Mouse (Mus musculus): Measurements from ENCODE around the gene Tppp3. TPM values are rescaled to one million over a fixed set of nuclear protein-coding genes. Genes with fewer than 3 reads are reported as not detected.

Gene Tppp3
- polyA plus RNA-seq, 1 experiment = 8.1 TPM

- TF ChIP-seq CTCF (IDR thresholded peaks at IDR 0.05; ENCODE audit: extremely low read depth, insufficient read depth, insufficient read length, insufficient replicate concordance) = no peak
- TF ChIP-seq POLR2A (IDR thresholded peaks at IDR 0.05; ENCODE audit: low read depth, low read length) = no peak
- 62% methylated on average over 6 of the region's 6 CpGs for WGBS
- Histone ChIP-seq H3K36me3 (ENCODE audit: control insufficient read depth, insufficient read depth, low read length) (no peaks in the 10 kb centered on the region), H3K27me3 (ENCODE audit: control insufficient read depth, insufficient read depth, low read length) (no peaks in the 10 kb centered on the region; the same call in 1 of the 2 replicates), H3K4me3 (ENCODE audit: extremely low read depth, insufficient read depth, insufficient read length) (no peak overlapping the region), H3K4me1 (ENCODE audit: control insufficient read depth, insufficient read depth, insufficient read length) (no peaks in the 10 kb centered on the region), H3K27ac (ENCODE audit: insufficient read depth, low read length) (no peak overlapping the region)
- DNase-seq (ENCODE audit: low read depth in 1 of 2, low spot score in 2 of 2) = no peak
Measured at GRCm38 (mm10) chr8:105469041-105469695, 2.2 kb downstream of the Tppp3 start.

GRCm38 (mm10) chr8:105468002-105468720, 3.2 kb downstream of the Tppp3 start:
- DNase-seq (ENCODE audit: low read depth in 1 of 2, low spot score in 2 of 2) = no peak
- Histone ChIP-seq H3K27ac (ENCODE audit: insufficient read depth, low read length) (no peak overlapping the region), H3K36me3 (ENCODE audit: control insufficient read depth, insufficient read depth, low read length) (no peaks in the 10 kb centered on the region), H3K4me3 (ENCODE audit: extremely low read depth, insufficient read depth, insufficient read length) (no peak overlapping the region), H3K4me1 (ENCODE audit: control insufficient read depth, insufficient read depth, insufficient read length) (no peaks in the 10 kb centered on the region), H3K27me3 (ENCODE audit: control insufficient read depth, insufficient read depth, low read length) (no peaks in the 10 kb centered on the region; the same call in 1 of the 2 replicates)
- WGBS = 88% methylated on average over 27 of the region's 27 CpGs
- no peak for TF ChIP-seq CTCF (IDR thresholded peaks at IDR 0.05; ENCODE audit: extremely low read depth, insufficient read depth, insufficient read length, insufficient replicate concordance)

DNA sequence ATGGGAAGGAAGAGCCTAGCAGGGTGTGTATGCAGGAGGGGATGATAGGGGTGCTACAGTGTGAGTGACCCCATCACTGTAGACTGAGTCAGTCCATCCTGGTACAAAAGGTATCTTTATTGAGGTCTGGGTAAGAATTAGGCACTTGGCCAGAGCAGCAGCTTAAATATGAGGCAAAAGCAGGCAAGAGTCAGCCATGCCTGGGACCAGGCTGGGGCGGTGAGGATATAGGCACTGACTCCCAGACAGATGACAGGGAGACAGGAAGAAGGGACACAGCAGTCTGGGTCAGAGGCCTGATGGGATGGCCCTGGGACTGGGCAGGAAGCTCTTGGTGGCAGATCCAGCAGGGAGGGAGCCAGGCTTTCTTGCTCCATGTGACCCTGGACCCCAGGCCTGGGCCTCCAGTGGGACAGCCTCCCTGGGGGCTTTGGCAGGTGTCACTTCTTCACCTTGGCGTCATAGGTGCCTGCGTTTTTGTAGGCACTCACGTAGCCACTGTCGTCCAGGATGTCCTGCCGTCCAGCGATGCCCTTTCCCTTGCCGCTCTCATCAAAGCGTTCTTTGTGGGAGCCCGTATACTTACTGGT, 3.8 kb downstream of the Tppp3 start:
- Histone ChIP-seq H3K27ac (ENCODE audit: insufficient read depth, low read length) (no peak overlapping the region), H3K4me3 (ENCODE audit: extremely low read depth, insufficient read depth, insufficient read length) (no peak overlapping the region), H3K4me1 (ENCODE audit: control insufficient read depth, insufficient read depth, insufficient read length) (no peaks in the 10 kb centered on the region), H3K27me3 (ENCODE audit: control insufficient read depth, insufficient read depth, low read length) (no peaks in the 10 kb centered on the region; the same call in 1 of the 2 replicates), H3K36me3 (ENCODE audit: control insufficient read depth, insufficient read depth, low read length) (no peaks in the 10 kb centered on the region)
- DNase-seq (ENCODE audit: low read depth in 1 of 2, low spot score in 2 of 2) = no peak
- WGBS = 97% methylated on average over 10 of the region's 10 CpGs
- TF ChIP-seq CTCF (IDR thresholded peaks at IDR 0.05; ENCODE audit: extremely low read depth, insufficient read depth, insufficient read length, insufficient replicate concordance) (no peak), POLR2A (IDR thresholded peaks at IDR 0.05; ENCODE audit: low read depth, low read length) (no peak)

DNA sequence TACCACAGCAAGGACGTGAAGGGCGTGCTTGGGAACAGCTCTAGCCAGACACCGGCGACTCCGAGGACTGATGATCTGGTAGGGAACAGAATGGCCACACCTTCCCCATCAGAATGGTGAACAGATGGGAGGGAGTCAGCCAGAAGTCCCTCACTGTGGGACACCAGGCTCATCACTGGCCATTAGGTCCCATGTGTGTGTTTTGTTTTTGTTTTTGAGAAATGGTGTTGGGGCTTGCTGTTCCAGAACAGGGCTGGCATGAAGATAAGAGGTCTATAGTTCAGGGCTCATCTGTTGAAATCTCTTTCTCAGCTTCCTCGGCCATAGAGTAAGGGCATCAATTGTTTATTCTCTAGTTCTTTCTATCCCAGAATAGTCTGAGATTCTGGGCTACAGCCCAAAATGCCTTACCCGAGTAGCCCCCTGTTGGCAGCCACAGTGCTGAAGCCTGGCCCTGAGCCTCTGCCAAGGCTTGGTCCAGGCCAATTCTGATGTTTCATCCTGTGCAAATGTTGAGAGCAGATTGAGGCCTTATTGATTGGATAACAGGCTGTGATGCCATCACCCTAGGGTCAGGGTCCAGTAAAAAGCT, 4.5 kb downstream of the Tppp3 start:
- WGBS = 90% methylated on average over 7 of the region's 7 CpGs
- H3K27ac ChIP-seq (ENCODE audit: insufficient read depth, low read length) = no peak overlapping the region
- no peak overlapping the region for H3K4me3 ChIP-seq (ENCODE audit: extremely low read depth, insufficient read depth, insufficient read length)
- no peak for DNase-seq (ENCODE audit: low read depth in 1 of 2, low spot score in 2 of 2)
- TF ChIP-seq CTCF (IDR thresholded peaks at IDR 0.05; ENCODE audit: extremely low read depth, insufficient read depth, insufficient read length, insufficient replicate concordance) = no peak
- no peak for TF ChIP-seq POLR2A (IDR thresholded peaks at IDR 0.05; ENCODE audit: low read depth, low read length)
- H3K4me1 ChIP-seq (ENCODE audit: control insufficient read depth, insufficient read depth, insufficient read length) = no peaks in the 10 kb centered on the region
- no peaks in the 10 kb centered on the region; the same call in 1 of the 2 replicates for H3K27me3 ChIP-seq (ENCODE audit: control insufficient read depth, insufficient read depth, low read length)
- H3K36me3 ChIP-seq (ENCODE audit: control insufficient read depth, insufficient read depth, low read length) = no peaks in the 10 kb centered on the region

DNA sequence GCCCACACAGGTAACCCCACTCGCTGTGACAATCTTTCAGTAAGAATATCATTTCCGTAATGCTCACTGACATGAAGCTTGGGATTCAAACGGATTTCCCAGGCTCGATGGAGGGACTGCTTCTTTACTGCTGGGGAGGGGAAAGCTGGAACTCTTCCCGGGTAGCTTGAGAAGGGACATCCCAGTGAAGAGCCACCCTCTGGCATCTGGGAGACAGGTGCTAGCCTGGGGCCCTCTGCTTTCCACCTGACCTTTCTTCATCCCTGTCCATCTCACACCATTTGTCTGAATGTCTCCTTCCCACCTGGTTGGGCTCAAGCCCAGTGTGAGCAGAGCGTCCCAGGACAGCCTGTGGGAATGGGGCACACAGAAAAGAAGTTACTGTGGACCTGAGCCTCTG, 5.1 kb downstream of the Tppp3 start:
- TF ChIP-seq POLR2A (IDR thresholded peaks at IDR 0.05; ENCODE audit: low read depth, low read length) (no peak), CTCF (IDR thresholded peaks at IDR 0.05; ENCODE audit: extremely low read depth, insufficient read depth, insufficient read length, insufficient replicate concordance) (no peak)
- DNase-seq (ENCODE audit: low read depth in 1 of 2, low spot score in 2 of 2) = no peak
- Histone ChIP-seq H3K4me3 (ENCODE audit: extremely low read depth, insufficient read depth, insufficient read length) (no peak overlapping the region), H3K27ac (ENCODE audit: insufficient read depth, low read length) (no peak overlapping the region), H3K36me3 (ENCODE audit: control insufficient read depth, insufficient read depth, low read length) (no peaks in the 10 kb centered on the region), H3K4me1 (ENCODE audit: control insufficient read depth, insufficient read depth, insufficient read length) (no peaks in the 10 kb centered on the region), H3K27me3 (ENCODE audit: control insufficient read depth, insufficient read depth, low read length) (no peaks in the 10 kb centered on the region)
- WGBS = 86% methylated on average over 6 of the region's 6 CpGs

- 58% methylated on average over 7 of the region's 7 CpGs for WGBS
- no peaks in the 10 kb centered on the region for H3K27me3 ChIP-seq (ENCODE audit: control insufficient read depth, insufficient read depth, low read length)
- H3K4me3 ChIP-seq (ENCODE audit: extremely low read depth, insufficient read depth, insufficient read length) = no peak overlapping the region
Measured at GRCm38 (mm10) chr8:105464595-105464994, 6.7 kb downstream of the Tppp3 start.

More at GRCm38 (mm10) chr8:105464595-105464994, 6.7 kb downstream of the Tppp3 start:
- Histone ChIP-seq H3K36me3 (ENCODE audit: control insufficient read depth, insufficient read depth, low read length) (no peaks in the 10 kb centered on the region), H3K27ac (ENCODE audit: insufficient read depth, low read length) (no peak overlapping the region), H3K4me1 (ENCODE audit: control insufficient read depth, insufficient read depth, insufficient read length) (no peaks in the 10 kb centered on the region)
- no peak for DNase-seq (ENCODE audit: low read depth in 1 of 2, low spot score in 2 of 2)
- TF ChIP-seq CTCF (IDR thresholded peaks at IDR 0.05; ENCODE audit: extremely low read depth, insufficient read depth, insufficient read length, insufficient replicate concordance) (no peak), POLR2A (IDR thresholded peaks at IDR 0.05; ENCODE audit: low read depth, low read length) (no peak)

Data from spleen, adult 2 months (tissue).